13 mouse cellular contexts compared by ENCODE assay signal in genomic region chr5:130065579-130065978, GRCm38 (mm10). TPM values are rescaled to one million over a fixed set of nuclear protein-coding genes. Genes with fewer than 3 reads are reported as not detected.
DNase-seq lines count a peak whose midpoint lies in the region; ATAC-seq and TF ChIP-seq lines count a peak whose summit lies in the region.
"Had no signal": no experiment of that assay in that cellular context is flagged by ENCODE, and none has a peak within 500 bp of the region (broad histone marks: within the 10 kb centered on the region; RNA-seq: fewer than 3 reads in every experiment).

No protein-coding gene starts in this region.

- intact Hi-C loops in heart, adult 2 months (cut with DNase I): loop anchor here (1.0 kb wide), 1 partner anchor 74 kb away; no protein-coding TSS in a partner anchor

- H3K9ac ChIP-seq in heart, adult 2 months (ENCODE audit: low read depth, low read length): no peak overlapping the region
- H3K9ac ChIP-seq in stomach, postnatal 0 days (ENCODE audit: low read length): no peak overlapping the region

- peaks cover 14% of the 10 kb centered on the region for H3K4me1 ChIP-seq in heart, adult 2 months (ENCODE audit: control insufficient read depth, insufficient read depth, low read length)
- H3K4me1 ChIP-seq in stomach, postnatal 0 days (replicated peaks; ENCODE audit: control insufficient read depth, insufficient read depth): no peaks in the 10 kb centered on the region

- no peak overlapping the region for H3K4me3 ChIP-seq in heart, adult 2 months
- H3K4me3 ChIP-seq in stomach, postnatal 0 days (ENCODE audit: low read depth, low read length): no peak overlapping the region
- H3K4me3 ChIP-seq: erythroblast, embryonic 14.5 days had no signal

- H3K36me3 ChIP-seq in heart, adult 2 months (ENCODE audit: control insufficient read depth, insufficient read depth, low read length): peaks cover 2% of the 10 kb centered on the region
- H3K36me3 ChIP-seq in stomach, postnatal 0 days (ENCODE audit: control insufficient read depth, insufficient read depth, low read length): no peaks in the 10 kb centered on the region

- no peak overlapping the region for H3K27ac ChIP-seq in heart, adult 2 months
- H3K27ac ChIP-seq in stomach, postnatal 0 days (replicated peaks): no peak overlapping the region

- H3K4me2 ChIP-seq in stomach, postnatal 0 days (replicated peaks; ENCODE audit: low read depth): no peak overlapping the region

- TF ChIP-seq CTCF in heart, adult 2 months (IDR thresholded peaks at IDR 0.05): peak; percentile 58
- peak; percentile 65 for TF ChIP-seq CTCF in stomach, postnatal 0 days (IDR thresholded peaks at IDR 0.05; ENCODE audit: low read depth)

- no peak for TF ChIP-seq POLR2A in heart, adult 2 months (IDR thresholded peaks at IDR 0.05; ENCODE audit: insufficient read depth, low read depth, low read length)

- no peaks in the 10 kb centered on the region for H3K27me3 ChIP-seq in heart, adult 2 months (ENCODE audit: control insufficient read depth, insufficient read depth, low read length)
- H3K27me3 ChIP-seq in stomach, postnatal 0 days (ENCODE audit: control insufficient read depth, insufficient read depth, low read length): no peaks in the 10 kb centered on the region

- H3K9me3 ChIP-seq in stomach, postnatal 0 days (ENCODE audit: control insufficient read depth, low read length): no peaks in the 10 kb centered on the region

- no peak for DNase-seq in heart, adult 2 months
- DNase-seq in heart, postnatal 4 days: no peak
- DNase-seq in thymus, postnatal 14 days: peak; percentile 12
- DNase-seq in thymus, postnatal 36 days: no peak
- DNase-seq in c-Kit-positive CD71-positive TER-119-negative erythroid progenitor cells, embryonic 14.5 days (ENCODE audit: low read depth): peak; percentile 29
- DNase-seq in stomach, postnatal 0 days (ENCODE audit: low spot score): no peak
- no peak for DNase-seq in layer of hippocampus, adult 11-12 months (ENCODE audit: low spot score)
- DNase-seq in adrenal gland, postnatal 10 days: no peak
- DNase-seq: gastrocnemius, postnatal 14 days; heart, postnatal 36 days; kidney, postnatal 36 days; right cerebral cortex, postnatal 14 days had no signal

- H3K79me2 ChIP-seq in heart, adult 2 months (replicated peaks; ENCODE audit: control insufficient read depth, insufficient read depth, low read length): no peaks in the 10 kb centered on the region

- ATAC-seq in stomach, postnatal 0 days (ENCODE audit: low FRiP score, low TSS enrichment): no peak

- no peak for TF ChIP-seq EP300 in heart, adult 2 months (IDR thresholded peaks at IDR 0.05; ENCODE audit: insufficient read depth, low read depth, low read length)
- TF ChIP-seq EP300 in stomach, postnatal 0 days (optimal IDR thresholded peaks at IDR 0.05): no peak

- 100% methylated on average over 1 of the region's 1 CpGs for WGBS in heart, adult 2 months
- 97% methylated on average over 1 of the region's 1 CpGs for WGBS in stomach, postnatal 0 days

RNA-seq across cellular contexts. Expression of gene Tpst1, which starts 7.5 kb away (rescaled TPM):
- total RNA-seq in heart, adult 2 months (2021): 1 to 10 TPM; 7.4 to 9.4 TPM
- polyA plus RNA-seq in heart, adult 2 months (2012; rRNA removed): 10.1 and 12.6 TPM in 2 replicates
- 10 to 100 TPM; 15.7 to 16.9 TPM for total RNA-seq in heart, postnatal 4 days (2021)
- 44.5 and 47.3 TPM in 2 replicates for polyA plus RNA-seq in stomach, postnatal 0 days (2015; fragmentation: Nextera tagmentation; extraction: Ambion mirVana)
- total RNA-seq in adrenal gland, postnatal 10 days (2021): 10 to 100 TPM; 35.1 to 40.0 TPM

RNA-seq across cellular contexts. Expression of gene Crcp, which starts 36.5 kb away (rescaled TPM):
- 10 to 100 TPM in 1 of 2 experiments, 1 to 10 TPM in 1; 9.3 to 11.2 TPM for total RNA-seq in heart, adult 2 months (2021)
- polyA plus RNA-seq in heart, adult 2 months (2012; rRNA removed): 9.5 and 10.3 TPM in 2 replicates
- 10 to 100 TPM; 14.8 to 15.7 TPM for total RNA-seq in heart, postnatal 4 days (2021)
- polyA plus RNA-seq in stomach, postnatal 0 days (2015; fragmentation: Nextera tagmentation; extraction: Ambion mirVana): 26.0 and 26.4 TPM in 2 replicates
- total RNA-seq in adrenal gland, postnatal 10 days (2021): 10 to 100 TPM; 27.7 to 34.4 TPM

RNA-seq across cellular contexts. Expression of gene Asl, which starts 36.5 kb away (rescaled TPM):
- total RNA-seq in heart, adult 2 months (2021): 1 to 10 TPM; 3.2 to 4.6 TPM
- polyA plus RNA-seq in heart, adult 2 months (2012; rRNA removed): 5.9 and 6.5 TPM in 2 replicates
- total RNA-seq in heart, postnatal 4 days (2021): 10 to 100 TPM; 15.1 to 17.6 TPM
- polyA plus RNA-seq in stomach, postnatal 0 days (2015; fragmentation: Nextera tagmentation; extraction: Ambion mirVana): 27.3 and 36.1 TPM in 2 replicates
- 100 to 1,000 TPM; 120 to 174 TPM for total RNA-seq in adrenal gland, postnatal 10 days (2021)

Comparison
In these comparisons a context has a peak if more than half of its experiments do, and no peak if none do; other contexts are left out.
1. DNase-seq: peak in thymus, postnatal 14 days (single experiment) and c-Kit-positive CD71-positive TER-119-negative erythroid progenitor cells, embryonic 14.5 days (single experiment); none in heart, adult 2 months (0 of 2), heart, postnatal 4 days (single experiment), thymus, postnatal 36 days (0 of 2), stomach, postnatal 0 days (single experiment), layer of hippocampus, adult 11-12 months (single experiment) and adrenal gland, postnatal 10 days (single experiment).
2. RNA of gene Asl, which starts 36.5 kb away (total RNA-seq): 120 to 174 TPM in adrenal gland, postnatal 10 days; 15.1 to 17.6 TPM in heart, postnatal 4 days and 3.2 to 4.6 TPM in heart, adult 2 months; every median in the first group is over 4 times any median in the second.